Mouse (Mus musculus): ENCODE measurements at regions not wholly inside any gene's neighbourhood (a gene's known extent, or its start where the extent isn't known, plus 50 kb on each side); places are given as distances from the start of the nearest gene placed in this dataset.

GRCm38 (mm10) chr4:124086801-124087200 is 169.0 kb upstream of the 4930535I16Rik start:
- no peak for DNase-seq (ENCODE audit: low read depth in 2 of 2, low spot score in 2 of 2)

GRCm38 (mm10) chr4:124086254-124086653 is 168.4 kb upstream of the 4930535I16Rik start:
- DNase-seq (ENCODE audit: low read depth in 2 of 2, low spot score in 2 of 2), result no peak

GRCm38 (mm10) chr4:124079603-124080002 is 161.8 kb upstream of the 4930535I16Rik start:
- no peak for DNase-seq (ENCODE audit: low read depth in 2 of 2, low spot score in 2 of 2)

GRCm38 (mm10) chr4:124075551-124075950 is 157.7 kb upstream of the 4930535I16Rik start:
- DNase-seq (ENCODE audit: low read depth in 2 of 2, low spot score in 2 of 2), result no peak

GRCm38 (mm10) chr4:124073646-124074045 is 155.8 kb upstream of the 4930535I16Rik start:
- DNase-seq (ENCODE audit: low read depth in 2 of 2, low spot score in 2 of 2), result no peak

GRCm38 (mm10) chr4:124064601-124065000 is 146.8 kb upstream of the 4930535I16Rik start:
- no peak for DNase-seq (ENCODE audit: low read depth in 2 of 2, low spot score in 2 of 2)

- no peak for DNase-seq (ENCODE audit: low read depth in 2 of 2, low spot score in 2 of 2)
Measured at GRCm38 (mm10) chr4:124063269-124064100, 145.7 kb upstream of the 4930535I16Rik start.

- DNase-seq (ENCODE audit: low read depth in 2 of 2, low spot score in 2 of 2), result no peak
Measured at GRCm38 (mm10) chr4:124057607-124058006, 139.8 kb upstream of the 4930535I16Rik start.

- no peak for DNase-seq (ENCODE audit: low read depth in 2 of 2, low spot score in 2 of 2)
Measured at GRCm38 (mm10) chr4:124054240-124054760, 136.5 kb upstream of the 4930535I16Rik start.

- no peak for DNase-seq (ENCODE audit: low read depth in 2 of 2, low spot score in 2 of 2)
Measured at GRCm38 (mm10) chr4:124053340-124054038, 135.7 kb upstream of the 4930535I16Rik start.

GRCm38 (mm10) chr4:124052387-124052786 is 134.6 kb upstream of the 4930535I16Rik start:
- no peak for DNase-seq (ENCODE audit: low read depth in 2 of 2, low spot score in 2 of 2)

GRCm38 (mm10) chr4:124048348-124048831 is 130.6 kb upstream of the 4930535I16Rik start:
- DNase-seq (ENCODE audit: low read depth in 2 of 2, low spot score in 2 of 2), result no peak

- DNase-seq (ENCODE audit: low read depth in 2 of 2, low spot score in 2 of 2), result no peak
Measured at GRCm38 (mm10) chr4:124047898-124048297, 130.1 kb upstream of the 4930535I16Rik start.

GRCm38 (mm10) chr4:124036483-124036882 is 118.7 kb upstream of the 4930535I16Rik start:
- no peak for DNase-seq (ENCODE audit: low read depth in 2 of 2, low spot score in 2 of 2)

- DNase-seq (ENCODE audit: low read depth in 2 of 2, low spot score in 2 of 2), result no peak
Measured at GRCm38 (mm10) chr4:124035657-124036061, 117.8 kb upstream of the 4930535I16Rik start.

GRCm38 (mm10) chr4:124035192-124035591 is 117.4 kb upstream of the 4930535I16Rik start:
- DNase-seq (ENCODE audit: low read depth in 2 of 2, low spot score in 2 of 2), result no peak

GRCm38 (mm10) chr4:124028061-124028460 is 110.2 kb upstream of the 4930535I16Rik start:
- DNase-seq (ENCODE audit: low read depth in 2 of 2, low spot score in 2 of 2), result no peak

GRCm38 (mm10) chr4:124016401-124016800 is 98.6 kb upstream of the 4930535I16Rik start:
- DNase-seq (ENCODE audit: low read depth in 2 of 2, low spot score in 2 of 2), result no peak

- no peak for DNase-seq (ENCODE audit: low read depth in 2 of 2, low spot score in 2 of 2)
Measured at GRCm38 (mm10) chr4:124015323-124015722, 97.5 kb upstream of the 4930535I16Rik start.

- no peak for DNase-seq (ENCODE audit: low read depth in 2 of 2, low spot score in 2 of 2)
Measured at GRCm38 (mm10) chr4:124012406-124012805, 94.6 kb upstream of the 4930535I16Rik start.

GRCm38 (mm10) chr4:124008725-124009124 is 90.9 kb upstream of the 4930535I16Rik start:
- DNase-seq (ENCODE audit: low read depth in 2 of 2, low spot score in 2 of 2), result no peak

All from CD8-positive naive resting alpha-beta T cell, adult 2 months (primary cell).